Mouse (Mus musculus) liver, postnatal 0 days (tissue): ENCODE results near the gene Slx1b.

ENCODE experiments used
- CTCF ChIP-seq: sonication (generic); IDR thresholded peaks from 2 replicates; pipeline ENCODE4 v1.5.1; 2016; ENCODE audit warnings: antibody characterized with exemption, low read depth
- EP300 ChIP-seq: IDR thresholded peaks from 2 replicates; pipeline ENCODE4 v1.6.1; 2016; ENCODE audit warnings: antibody characterized with exemption, low read depth, mild to moderate bottlenecking

DNA sequence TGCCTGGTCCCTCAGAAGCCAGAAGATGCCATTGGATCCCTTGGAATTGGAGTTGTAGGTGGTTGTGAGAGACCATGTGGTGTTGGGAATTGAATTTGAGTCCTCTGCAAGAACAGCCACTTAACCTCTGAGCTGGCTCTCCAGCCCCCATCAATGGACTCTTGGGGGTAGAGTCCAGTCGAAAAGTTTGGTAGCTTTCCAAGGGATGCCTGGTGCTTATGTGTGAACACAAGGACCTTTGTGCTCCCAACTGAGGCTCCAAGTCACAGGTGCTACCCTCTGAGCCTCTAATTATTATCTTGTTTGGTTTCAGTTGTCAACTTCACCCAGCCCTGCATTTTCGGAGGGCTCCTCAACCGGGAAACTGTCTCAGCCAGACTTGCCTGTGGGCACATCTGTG lies 4.8 kb downstream of the Slx1b start:
- TF ChIP-seq CTCF (no peak), EP300 (no peak)
